Mouse (Mus musculus) lung, embryonic 15.5 days (tissue): Measurements from ENCODE around the gene Mylk3. TPM values are rescaled to one million over a fixed set of nuclear protein-coding genes. Genes with fewer than 3 reads are reported as not detected.

Source experiments
- ATAC-seq: fragments of 200-750 bp; cut with Nextera tagmentation; 2 replicates; pipeline ENCODE4 v1.8.0; 2017; ENCODE audit warnings: moderate number of reproducible peaks, borderline replicate concordance; ENCODE audit not compliant: low FRiP score, low TSS enrichment; ENCODE audit errors: extremely low read depth
- H3K27ac ChIP-seq: fragments of 300-500 bp; sonication (generic); 2 replicates; pipeline ENCODE4 v1.5.1; 2015; ENCODE audit warnings: moderate library complexity, mild to moderate bottlenecking, inconsistent platforms
- H3K27me3 ChIP-seq: fragments of 300-500 bp; sonication (generic); 2 replicates; pipeline ENCODE4 v1.6.1; 2015; ENCODE audit warnings: inconsistent platforms
- H3K36me3 ChIP-seq: fragments of 300-500 bp; sonication (generic); 2 replicates; pipeline ENCODE4 v1.6.1; 2015; ENCODE audit warnings: inconsistent platforms
- H3K4me1 ChIP-seq: fragments of 300-500 bp; sonication (generic); 2 replicates; pipeline ENCODE4 v1.6.1; 2015; ENCODE audit warnings: inconsistent platforms
- H3K4me2 ChIP-seq: fragments of 300-500 bp; sonication (generic); 2 replicates; pipeline ENCODE4 v1.6.1; 2015; ENCODE audit warnings: inconsistent platforms, mild to moderate bottlenecking, moderate library complexity
- H3K4me3 ChIP-seq: fragments of 300-500 bp; sonication (generic); 2 replicates; pipeline ENCODE4 v1.5.1; 2015; ENCODE audit warnings: mild to moderate bottlenecking, inconsistent platforms
- H3K9ac ChIP-seq: fragments of 300-500 bp; sonication (generic); 2 replicates; pipeline ENCODE4 v1.6.1; 2015; ENCODE audit warnings: inconsistent platforms
- H3K9me3 ChIP-seq: fragments of 300-500 bp; sonication (generic); 2 replicates; pipeline ENCODE4 v1.6.1; 2016; ENCODE audit warnings: inconsistent platforms
- WGBS: fragments of 180-500 bp; shearing (Covaris S2); methylation state at CpG from one replicate; pipeline ENCODE4 v1.1.7; 2015; 5-methylcytosine and 5-hydroxymethylcytosine counted together
- polyA plus RNA-seq: library from polyadenylated mRNA; unstranded; fragments of >200 nt; fragmentation: Nextera tagmentation; extraction: Ambion mirVana; gene quantifications from 2 replicates; pipeline ENCODE4 v1.2.1, GENCODE M21; 2015

The Mylk3 gene
- polyA plus RNA-seq, 1 experiment from 2014 or later, result 7.3 TPM

DNA sequence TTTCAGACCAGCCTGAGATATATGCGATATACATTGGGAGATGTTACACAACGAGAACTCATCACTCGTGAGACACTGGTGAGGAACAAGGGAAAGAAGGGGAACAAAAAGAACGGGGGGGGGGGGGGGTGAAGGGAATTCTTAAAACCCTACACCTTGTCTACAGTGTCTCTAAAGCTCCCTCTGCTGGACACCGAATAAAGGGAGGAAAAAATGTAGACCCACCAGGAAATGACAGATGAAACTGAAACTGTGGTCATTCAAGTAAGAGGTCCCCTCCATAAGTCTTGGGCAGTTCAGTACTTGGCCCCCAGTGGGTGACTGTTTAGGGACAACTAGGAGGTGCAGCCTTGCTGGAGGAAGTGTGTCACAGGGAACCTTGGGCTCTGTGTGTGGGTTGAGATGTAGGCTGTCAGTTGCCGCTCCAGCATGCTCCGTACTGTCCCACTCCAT, 21.9 kb upstream of the Mylk3 start:
- WGBS, result 56% methylated on average over 7 of the region's 7 CpGs

DNA sequence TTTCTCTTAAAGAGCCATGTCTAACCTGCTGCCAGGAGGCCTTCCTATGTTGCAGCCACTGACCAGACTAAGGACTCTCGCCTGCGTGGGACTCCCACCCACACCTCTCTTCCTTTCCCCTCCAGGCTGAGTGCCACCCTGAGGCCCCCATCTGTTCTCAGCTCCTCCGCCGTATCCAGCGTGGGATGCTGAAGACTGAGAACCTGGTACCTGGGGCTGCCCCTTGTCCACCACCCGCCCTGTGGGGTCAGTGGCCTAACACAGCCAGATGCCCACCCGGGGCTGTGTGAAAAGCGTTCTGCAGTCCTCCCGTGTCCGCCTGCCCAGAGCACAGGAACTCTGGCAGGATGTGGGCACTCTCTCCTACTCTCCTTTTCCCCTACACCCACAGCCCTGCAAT, 19.8 kb upstream of the Mylk3 start:
- WGBS, result 82% methylated on average over 10 of the region's 10 CpGs
- Histone ChIP-seq H3K4me3 (no peak overlapping the region), H3K9me3 (no peaks in the 10 kb centered on the region), H3K27me3 (no peaks in the 10 kb centered on the region), H3K4me1 (no peaks in the 10 kb centered on the region), H3K36me3 (0 out of 2 replicates have a peak, but pooled peaks cover 5% of the 10 kb centered on the region), H3K27ac (no peak overlapping the region), H3K9ac (no peak overlapping the region), H3K4me2 (no peak overlapping the region)
- no peak for ATAC-seq

More for the DNA sequence above, 21.9 kb upstream of the Mylk3 start:
- Histone ChIP-seq H3K4me3 (no peak overlapping the region), H3K9ac (no peak overlapping the region), H3K4me1 (no peaks in the 10 kb centered on the region), H3K36me3 (peaks cover 9% of the 10 kb centered on the region; the same call in 1 of the 2 replicates), H3K27me3 (no peaks in the 10 kb centered on the region), H3K27ac (no peak overlapping the region), H3K4me2 (no peak overlapping the region), H3K9me3 (no peaks in the 10 kb centered on the region)
- ATAC-seq, result peak; percentile 52

DNA sequence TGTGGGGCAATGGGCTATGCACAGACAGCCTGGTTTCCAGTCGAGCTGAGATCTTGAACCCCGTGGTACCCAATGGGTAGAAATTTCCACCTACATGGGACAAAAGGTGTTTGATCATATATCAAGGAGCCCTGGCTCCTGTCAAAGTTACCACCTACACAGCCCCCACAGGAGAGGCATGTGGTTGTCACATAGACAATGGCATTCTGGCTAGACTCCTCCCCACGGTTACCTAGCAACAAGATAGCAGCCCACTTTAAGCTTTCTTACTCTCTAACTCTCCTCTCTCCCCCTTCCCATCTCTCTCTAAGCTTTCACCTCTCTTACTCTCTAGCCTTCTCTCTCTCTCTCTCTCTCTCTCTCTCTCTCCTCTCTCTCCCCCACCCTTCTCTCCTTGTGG, 19.3 kb upstream of the Mylk3 start:
- WGBS, result 41% methylated on average over 3 of the region's 3 CpGs
- no peak overlapping the region for H3K27ac ChIP-seq
- ATAC-seq, result peak; percentile 39; the same call in 1 of the 2 replicates
- no peaks in the 10 kb centered on the region for H3K4me1 ChIP-seq
- H3K4me3 ChIP-seq, result no peak overlapping the region
- 0 out of 2 replicates have a peak, but pooled peaks cover 5% of the 10 kb centered on the region for H3K36me3 ChIP-seq
- no peaks in the 10 kb centered on the region for H3K9me3 ChIP-seq
- no peak overlapping the region for H3K9ac ChIP-seq
- H3K27me3 ChIP-seq, result no peaks in the 10 kb centered on the region
- H3K4me2 ChIP-seq, result no peak overlapping the region

DNA sequence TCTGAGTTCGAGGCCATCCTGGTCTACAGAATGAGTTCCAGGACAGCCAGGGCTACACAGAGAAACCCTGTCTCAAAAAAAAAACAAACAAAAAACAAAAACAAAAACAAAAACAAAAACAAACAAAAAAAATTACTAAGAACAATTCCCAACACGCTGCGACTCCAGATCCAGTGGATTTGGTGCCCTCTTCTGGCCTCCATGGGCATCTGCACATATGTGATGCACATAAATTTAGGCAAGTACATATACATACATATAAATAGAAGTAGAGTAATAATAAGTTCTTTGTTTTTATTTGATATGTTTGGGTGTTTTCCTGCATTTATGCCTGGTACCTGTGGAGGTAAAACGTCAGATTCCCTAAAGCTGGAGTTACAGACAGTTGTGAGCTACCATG, 12.4 kb upstream of the Mylk3 start:
- no peak overlapping the region for H3K9ac ChIP-seq
- H3K36me3 ChIP-seq, result no peaks in the 10 kb centered on the region
- no peaks in the 10 kb centered on the region for H3K27me3 ChIP-seq
- H3K9me3 ChIP-seq, result no peaks in the 10 kb centered on the region
- no peak overlapping the region for H3K27ac ChIP-seq
- H3K4me2 ChIP-seq, result no peak overlapping the region
- 88% methylated on average over 4 of the region's 4 CpGs for WGBS
- no peaks in the 10 kb centered on the region for H3K4me1 ChIP-seq
- no peak for ATAC-seq
- H3K4me3 ChIP-seq, result no peak overlapping the region

DNA sequence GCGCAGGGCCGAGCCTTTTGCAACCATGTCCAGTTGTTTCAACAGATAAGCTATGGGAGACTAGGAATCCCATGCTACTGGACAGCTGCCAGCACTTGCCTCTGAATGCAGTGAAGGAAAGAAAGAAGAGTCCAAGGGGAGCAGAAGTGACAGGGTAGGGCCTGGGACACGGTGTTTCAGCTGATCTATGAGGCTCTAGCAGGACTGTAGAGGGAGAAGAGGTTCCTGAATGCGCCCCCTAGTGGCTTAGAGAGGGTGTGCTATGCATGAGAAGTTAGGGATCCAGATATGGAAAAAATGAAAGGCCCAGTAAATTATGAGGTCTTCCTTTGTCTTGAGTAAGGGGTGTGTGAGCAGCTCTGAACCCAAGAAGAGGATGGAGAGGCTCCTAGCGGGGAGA, 11.4 kb upstream of the Mylk3 start:
- ATAC-seq, result no peak

DNA sequence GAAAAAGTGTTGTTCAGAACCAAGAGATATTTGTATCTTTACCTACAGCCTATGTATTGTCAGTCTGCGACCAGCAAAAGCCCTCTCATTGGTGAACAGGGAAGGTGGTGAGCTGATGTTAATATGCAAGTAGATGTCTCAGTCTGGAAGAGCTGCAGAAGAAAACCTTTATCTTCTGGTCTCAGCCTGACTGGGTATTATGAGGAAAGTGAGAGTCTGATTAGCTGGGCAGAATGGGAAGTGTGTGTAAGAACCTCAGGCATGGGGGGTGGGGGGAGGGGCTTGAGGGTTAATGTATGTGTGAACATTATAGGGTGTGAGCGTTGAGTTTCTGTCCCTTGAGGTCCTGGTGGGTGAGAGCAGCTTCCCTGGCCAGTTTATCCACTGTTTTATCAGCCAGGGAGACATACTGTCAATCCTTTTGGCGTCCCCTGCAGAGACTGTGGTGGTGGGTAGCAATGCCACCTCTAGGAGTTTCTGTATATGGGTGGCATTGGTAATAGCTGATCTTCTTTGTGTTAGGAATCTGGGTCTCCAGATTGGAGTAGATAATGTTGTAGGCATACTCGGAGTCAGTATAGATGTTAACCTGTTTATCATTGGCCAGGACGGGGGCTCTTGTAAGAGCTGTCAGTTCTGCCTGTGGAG, 10.4 kb upstream of the Mylk3 start:
- no peaks in the 10 kb centered on the region for H3K36me3 ChIP-seq
- no peaks in the 10 kb centered on the region for H3K9me3 ChIP-seq
- H3K4me2 ChIP-seq, result no peak overlapping the region
- H3K4me1 ChIP-seq, result no peaks in the 10 kb centered on the region
- ATAC-seq, result no peak
- no peak overlapping the region for H3K9ac ChIP-seq
- H3K27ac ChIP-seq, result no peak overlapping the region
- no peak overlapping the region for H3K4me3 ChIP-seq
- H3K27me3 ChIP-seq, result no peaks in the 10 kb centered on the region
- 74% methylated on average over 5 of the region's 5 CpGs for WGBS

More for the DNA sequence above, 11.4 kb upstream of the Mylk3 start:
- no peak overlapping the region for H3K27ac ChIP-seq
- H3K27me3 ChIP-seq, result no peaks in the 10 kb centered on the region
- 33% methylated on average over 5 of the region's 5 CpGs for WGBS
- H3K9ac ChIP-seq, result no peak overlapping the region
- H3K36me3 ChIP-seq, result no peaks in the 10 kb centered on the region
- no peak overlapping the region for H3K4me3 ChIP-seq
- no peaks in the 10 kb centered on the region for H3K9me3 ChIP-seq
- H3K4me2 ChIP-seq, result no peak overlapping the region
- H3K4me1 ChIP-seq, result no peaks in the 10 kb centered on the region

DNA sequence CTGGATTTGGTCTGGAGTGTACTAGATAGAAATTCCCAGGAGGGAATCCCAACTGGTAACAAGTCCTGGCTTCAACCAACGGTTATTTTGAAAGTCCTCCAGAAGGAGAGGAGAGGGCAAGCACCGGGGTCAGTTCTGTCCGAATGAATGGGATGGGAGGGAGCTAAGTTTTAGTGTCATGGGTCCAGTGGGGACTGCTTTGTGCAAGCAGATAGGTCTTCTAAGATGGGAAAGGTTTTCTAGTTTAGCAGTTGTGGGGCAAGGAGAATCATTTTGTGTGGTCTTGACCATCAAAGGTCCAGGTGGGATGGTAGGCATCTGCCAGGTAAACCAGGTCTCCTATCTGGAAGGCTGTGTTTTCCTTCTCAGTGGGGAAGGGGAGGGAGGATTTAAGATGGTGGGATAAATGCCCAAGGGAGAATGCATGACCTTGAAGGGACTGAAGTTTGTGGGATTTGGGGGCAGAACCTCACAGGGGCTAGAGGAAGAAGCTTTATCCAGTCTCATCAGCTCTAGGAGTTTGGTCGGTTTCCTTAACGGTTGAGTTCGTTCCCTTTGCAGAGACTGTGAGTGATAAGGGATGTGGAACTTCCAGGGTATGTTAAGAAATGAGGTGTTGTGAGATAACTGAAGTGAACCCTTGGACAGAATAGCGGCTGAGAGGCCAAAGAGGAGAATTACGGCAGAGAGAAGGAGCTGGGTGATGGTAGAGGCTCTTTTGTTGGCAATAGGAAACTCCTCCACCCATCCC, 9.7 kb upstream of the Mylk3 start:
- no peaks in the 10 kb centered on the region for H3K4me1 ChIP-seq
- no peak overlapping the region for H3K4me2 ChIP-seq
- no peak for ATAC-seq
- H3K4me3 ChIP-seq, result no peak overlapping the region
- H3K9me3 ChIP-seq, result no peaks in the 10 kb centered on the region
- no peak overlapping the region for H3K27ac ChIP-seq
- no peaks in the 10 kb centered on the region for H3K36me3 ChIP-seq
- no peak overlapping the region for H3K9ac ChIP-seq
- H3K27me3 ChIP-seq, result no peaks in the 10 kb centered on the region
- WGBS, result 51% methylated on average over 8 of the region's 8 CpGs

DNA sequence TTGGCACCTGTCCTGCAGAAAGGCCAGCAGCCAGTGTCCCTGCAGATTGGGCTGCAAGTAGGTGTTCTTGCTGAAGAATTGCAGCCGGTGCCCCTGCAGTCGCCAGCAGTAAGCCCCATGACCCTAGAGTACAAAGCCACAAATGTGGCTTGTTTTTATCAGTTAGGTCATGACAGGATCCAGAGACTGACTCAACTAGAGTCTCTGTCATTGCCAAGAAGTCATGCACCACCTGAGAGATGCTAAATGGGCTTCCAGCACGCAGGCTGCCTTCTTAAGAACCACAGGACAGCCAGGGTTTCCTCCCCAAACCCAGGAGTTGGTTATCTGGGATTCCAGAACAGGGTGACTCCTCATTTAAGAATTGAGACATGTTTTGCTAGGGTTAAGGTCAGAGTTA, 8.9 kb upstream of the Mylk3 start:
- Histone ChIP-seq H3K4me3 (no peak overlapping the region), H3K4me1 (no peaks in the 10 kb centered on the region), H3K9me3 (no peaks in the 10 kb centered on the region), H3K27ac (no peak overlapping the region), H3K36me3 (no peaks in the 10 kb centered on the region), H3K4me2 (no peak overlapping the region), H3K27me3 (no peaks in the 10 kb centered on the region), H3K9ac (no peak overlapping the region)
- 71% methylated on average over 3 of the region's 3 CpGs for WGBS
- ATAC-seq, result no peak

DNA sequence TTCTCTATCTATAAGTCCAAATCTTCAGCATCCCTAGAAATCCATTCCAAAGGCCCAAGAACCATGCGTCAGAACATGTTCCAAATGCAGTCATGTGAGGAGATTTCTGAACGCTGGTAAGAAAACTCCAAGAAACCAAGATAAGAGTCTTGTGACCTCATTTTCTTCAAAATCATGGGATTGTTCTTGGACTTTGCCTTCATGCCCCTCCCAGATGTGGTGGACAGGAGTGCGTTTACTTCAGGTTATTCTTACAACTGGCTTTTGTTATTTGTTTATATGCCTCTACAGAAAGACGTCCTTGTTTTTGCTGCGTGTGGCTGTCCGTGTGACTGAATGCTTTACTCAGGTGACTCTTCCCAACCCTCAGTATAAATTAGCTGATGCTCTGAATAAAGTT, 7.1 kb upstream of the Mylk3 start:
- H3K27me3 ChIP-seq, result no peaks in the 10 kb centered on the region
- WGBS, result 87% methylated on average over 6 of the region's 6 CpGs
- H3K27ac ChIP-seq, result no peak overlapping the region
- no peaks in the 10 kb centered on the region for H3K36me3 ChIP-seq
- H3K9me3 ChIP-seq, result no peaks in the 10 kb centered on the region
- no peak for ATAC-seq
- H3K9ac ChIP-seq, result no peak overlapping the region
- no peak overlapping the region for H3K4me2 ChIP-seq
- no peaks in the 10 kb centered on the region for H3K4me1 ChIP-seq
- no peak overlapping the region for H3K4me3 ChIP-seq

DNA sequence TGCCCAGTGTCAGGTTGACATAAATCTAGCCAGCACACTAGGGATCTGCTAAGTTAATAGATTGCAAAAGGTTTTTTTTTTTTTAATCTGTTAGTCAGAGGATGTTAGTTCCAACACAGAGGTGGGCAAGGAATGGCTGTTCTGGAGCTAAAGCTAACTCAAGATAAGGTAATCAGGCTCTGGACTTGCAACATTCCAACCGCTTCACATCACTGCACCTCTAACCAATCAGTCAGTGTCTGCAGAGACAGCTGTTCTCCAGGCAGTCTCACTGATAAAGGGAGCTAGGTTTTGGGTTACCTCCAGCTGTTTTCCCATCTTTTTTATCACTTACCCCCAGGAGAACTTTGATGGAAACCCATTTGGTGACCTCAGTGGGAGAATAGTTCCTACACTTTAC, 5.3 kb upstream of the Mylk3 start:
- no peak overlapping the region for H3K4me2 ChIP-seq
- H3K4me3 ChIP-seq, result no peak overlapping the region
- no peaks in the 10 kb centered on the region for H3K9me3 ChIP-seq
- H3K36me3 ChIP-seq, result no peaks in the 10 kb centered on the region
- H3K27ac ChIP-seq, result no peak overlapping the region
- H3K27me3 ChIP-seq, result no peaks in the 10 kb centered on the region
- WGBS, result 26% methylated on average over 1 of the region's 1 CpGs
- ATAC-seq, result no peak
- H3K9ac ChIP-seq, result no peak overlapping the region
- H3K4me1 ChIP-seq, result no peaks in the 10 kb centered on the region

DNA sequence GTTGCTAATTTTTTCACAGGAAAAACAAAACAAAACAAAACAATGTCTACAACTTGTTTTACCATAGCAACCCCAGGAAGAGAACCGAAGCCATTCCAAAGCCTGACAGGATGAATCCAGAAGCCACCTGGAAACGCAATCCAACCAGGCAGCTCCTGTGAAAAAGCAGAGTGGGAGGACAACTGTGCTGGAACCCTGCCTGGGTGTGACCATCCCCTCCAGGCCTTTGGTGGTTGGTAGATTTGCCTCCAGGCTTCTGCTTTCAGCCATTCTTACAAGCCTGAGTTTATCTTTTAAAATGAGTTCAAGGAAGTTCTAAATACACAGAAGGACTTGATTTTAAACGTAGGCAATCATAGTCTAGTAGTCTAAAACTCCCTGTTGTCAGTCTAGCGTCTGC, 4.2 kb downstream of the Mylk3 start:
- 0 out of 2 replicates have a peak overlapping the region, but pooled peaks have one; percentile 92 for H3K27ac ChIP-seq
- no peak for ATAC-seq
- no peak overlapping the region for H3K4me2 ChIP-seq
- H3K4me3 ChIP-seq, result no peak overlapping the region
- no peak overlapping the region for H3K9ac ChIP-seq
- 42% methylated on average over 4 of the region's 4 CpGs for WGBS
- H3K9me3 ChIP-seq, result no peaks in the 10 kb centered on the region
- H3K36me3 ChIP-seq, result no peaks in the 10 kb centered on the region
- no peaks in the 10 kb centered on the region for H3K27me3 ChIP-seq
- peaks cover 24% of the 10 kb centered on the region for H3K4me1 ChIP-seq

DNA sequence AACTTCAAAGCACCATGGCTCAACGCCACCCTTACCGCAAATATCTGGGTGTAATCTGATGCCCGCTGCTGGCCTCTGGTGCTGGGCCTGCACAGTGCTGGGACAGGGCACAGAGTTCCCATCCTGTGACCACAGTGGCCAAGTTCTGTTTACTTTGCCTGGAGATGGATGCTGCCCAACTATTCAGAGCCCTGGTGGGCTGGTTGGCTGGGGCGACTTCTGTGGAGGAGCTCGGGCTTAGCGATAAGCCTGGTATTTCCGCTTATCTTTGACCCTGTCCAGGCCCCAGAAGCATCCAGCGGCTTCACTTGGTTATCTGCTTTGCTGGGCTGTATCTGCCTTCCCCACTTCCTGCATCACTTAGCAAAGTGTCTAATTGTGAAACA, 5.3 kb downstream of the Mylk3 start:
- Histone ChIP-seq H3K4me3 (no peak overlapping the region), H3K36me3 (no peaks in the 10 kb centered on the region), H3K9me3 (no peaks in the 10 kb centered on the region), H3K4me2 (no peak overlapping the region), H3K27me3 (no peaks in the 10 kb centered on the region), H3K9ac (no peak overlapping the region), H3K27ac (peak overlapping the region; percentile 92), H3K4me1 (peaks cover 24% of the 10 kb centered on the region)
- ATAC-seq, result peak; percentile 71
- WGBS, result 14% methylated on average over 8 of the region's 8 CpGs
